Mouse (Mus musculus) frontal cortex, postnatal 10 days (tissue): ENCODE results near the gene Fam133b.
A peak's percentile ranks its signal among the peaks of the same experiment; 100 is the strongest.

Source experiments
- DNase-seq, 2 experiments: peaks; one replicate each; pipeline ENCODE4 v3.0.0; 2022; ENCODE audit warnings: low spot score in 2 of 2, mixed read lengths in 1 of 2

The Fam133b gene

GRCm38 (mm10) chr5:3543629-3544479, at the start of gene Fam133b:
TSS of gene Fam133b (plus strand) at chr5:3543833.
- peak; percentile 90 to 96 for DNase-seq

GRCm38 (mm10) chr5:3493968-3494367, 49.7 kb upstream of the Fam133b start:
- DNase-seq, result no peak

- DNase-seq, result no peak
Measured at GRCm38 (mm10) chr5:3494452-3495187, 49.0 kb upstream of the Fam133b start.

GRCm38 (mm10) chr5:3497505-3497925, 46.1 kb upstream of the Fam133b start:
- DNase-seq, result no peak

- DNase-seq, result no peak
Measured at GRCm38 (mm10) chr5:3500298-3500697, 43.3 kb upstream of the Fam133b start.

- DNase-seq, result no peak
Measured at GRCm38 (mm10) chr5:3500957-3501563, 42.6 kb upstream of the Fam133b start.

GRCm38 (mm10) chr5:3501564-3502001, 42.0 kb upstream of the Fam133b start:
- no peak for DNase-seq

- peak in 1 of 2 experiments; percentile 40 for DNase-seq
Measured at GRCm38 (mm10) chr5:3502610-3503350, 40.9 kb upstream of the Fam133b start.

GRCm38 (mm10) chr5:3503373-3503772, 40.3 kb upstream of the Fam133b start:
- DNase-seq, result no peak

GRCm38 (mm10) chr5:3503836-3504323, 39.8 kb upstream of the Fam133b start:
- DNase-seq, result no peak

- DNase-seq, result no peak
Measured at GRCm38 (mm10) chr5:3504453-3504852, 39.2 kb upstream of the Fam133b start.

GRCm38 (mm10) chr5:3505553-3505952, 38.1 kb upstream of the Fam133b start:
- DNase-seq, result no peak

GRCm38 (mm10) chr5:3508480-3509381, 34.9 kb upstream of the Fam133b start:
- DNase-seq, result no peak

GRCm38 (mm10) chr5:3509503-3509902, 34.1 kb upstream of the Fam133b start:
- DNase-seq, result no peak

GRCm38 (mm10) chr5:3511097-3511795, 32.4 kb upstream of the Fam133b start:
- no peak for DNase-seq

- no peak for DNase-seq
Measured at GRCm38 (mm10) chr5:3512584-3512983, 31.0 kb upstream of the Fam133b start.

GRCm38 (mm10) chr5:3514901-3515311, 28.7 kb upstream of the Fam133b start:
- no peak for DNase-seq

- no peak for DNase-seq
Measured at GRCm38 (mm10) chr5:3515477-3515876, 28.2 kb upstream of the Fam133b start.

GRCm38 (mm10) chr5:3516481-3517075, 27.1 kb upstream of the Fam133b start:
- peak in 1 of 2 experiments; percentile 32 for DNase-seq
